Mouse (Mus musculus): ENCODE data around the gene App.

App gene

DNA sequence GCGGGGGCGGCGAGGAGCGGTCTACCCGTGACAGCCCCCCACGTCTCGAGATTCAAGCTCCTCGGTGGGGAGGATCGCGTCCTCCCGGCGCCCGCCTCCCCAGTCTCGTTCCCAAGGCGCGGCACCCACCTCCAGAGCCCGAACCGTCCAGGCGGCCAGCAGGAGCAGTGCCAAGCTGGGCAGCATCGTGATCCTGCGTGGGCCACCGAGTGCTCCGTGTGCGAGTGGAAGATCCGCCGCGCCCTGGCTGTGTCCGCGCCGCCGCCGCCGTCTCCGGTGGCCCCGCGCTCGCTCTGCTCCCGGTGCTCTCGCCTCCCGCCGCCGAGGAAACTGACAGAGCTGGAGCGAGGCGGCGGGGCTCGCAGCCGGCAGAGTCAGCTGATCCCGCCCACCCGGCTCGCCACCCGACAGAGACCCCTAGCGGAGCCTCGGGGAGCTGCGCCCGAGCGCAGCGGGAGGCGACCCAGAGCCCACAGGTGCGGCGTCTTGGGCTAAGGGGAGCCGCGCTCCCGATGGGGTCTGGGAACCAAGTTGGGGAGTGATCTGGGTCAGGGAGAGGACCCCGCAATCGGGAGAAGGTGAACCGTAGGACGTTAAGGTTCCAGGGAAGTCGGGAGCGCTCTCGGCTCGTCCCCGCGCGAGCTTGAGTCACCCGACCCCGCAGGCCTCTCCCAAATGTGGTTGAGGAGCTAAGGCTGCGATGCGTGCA, at the start of gene App:
TSS of gene App (minus strand) at position 394 of the 709 bp plus-strand sequence.
- DNase-seq, result peak; percentile 86

DNA sequence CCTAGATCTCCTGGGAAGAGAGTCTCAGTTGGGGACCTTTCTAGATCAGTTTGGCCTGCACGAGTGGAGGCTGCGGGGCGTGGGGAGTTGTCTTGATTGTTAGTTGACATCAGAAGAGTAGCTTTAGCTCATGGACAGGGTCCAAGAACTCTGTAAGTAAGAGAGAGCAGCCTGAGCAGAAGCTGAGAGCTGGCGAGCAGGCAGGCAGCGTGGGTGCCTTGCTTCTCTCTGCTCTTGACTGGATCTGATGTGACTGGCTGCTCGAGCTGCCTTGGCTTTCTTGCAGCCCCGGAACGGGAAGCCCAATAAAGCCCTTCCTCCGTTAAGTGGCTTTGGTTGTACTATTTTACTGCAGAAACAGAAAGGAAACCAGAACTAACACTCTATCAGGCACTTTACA, 42.3 kb upstream of the App start:
- peak; percentile 64 for DNase-seq

DNA sequence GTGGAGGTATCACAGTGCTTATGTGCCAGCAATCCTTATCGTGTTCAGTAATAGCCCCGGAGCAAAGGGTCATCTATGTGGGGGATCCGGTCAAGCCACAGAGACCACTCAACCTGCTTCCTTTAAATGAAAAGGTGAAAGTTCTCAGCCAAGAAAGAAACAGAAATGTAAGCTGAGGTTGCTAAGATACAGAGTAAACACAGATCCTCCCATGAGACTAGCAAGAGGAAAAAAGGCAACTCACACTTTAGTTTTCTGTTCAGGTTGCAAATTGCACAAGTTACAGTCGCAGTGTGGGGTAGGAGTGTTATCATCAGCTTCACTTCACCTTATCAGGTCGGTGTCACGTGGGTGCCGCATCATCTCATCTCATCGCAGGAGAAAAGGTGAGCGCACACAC, 41.6 kb upstream of the App start:
- DNase-seq, result no peak

DNA sequence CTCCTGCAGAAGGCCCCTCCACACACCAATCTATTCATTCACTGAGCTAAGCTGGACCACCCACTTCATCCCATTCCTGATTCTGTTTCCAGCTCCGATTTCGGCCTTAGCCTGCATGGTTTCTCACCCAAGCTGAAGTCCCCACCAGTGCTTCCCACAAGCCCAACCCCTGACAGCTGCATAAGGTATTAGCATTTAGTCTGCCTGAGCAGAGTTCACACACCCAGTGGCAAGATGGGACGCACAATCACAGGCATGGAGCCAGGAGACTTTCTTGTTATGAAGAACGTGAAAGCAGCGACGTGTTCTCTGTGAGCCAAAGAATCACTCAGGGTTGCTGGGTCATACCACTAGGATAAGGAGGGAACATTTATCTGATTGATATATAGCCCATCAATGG, 22.1 kb upstream of the App start:
- no peak for DNase-seq

DNA sequence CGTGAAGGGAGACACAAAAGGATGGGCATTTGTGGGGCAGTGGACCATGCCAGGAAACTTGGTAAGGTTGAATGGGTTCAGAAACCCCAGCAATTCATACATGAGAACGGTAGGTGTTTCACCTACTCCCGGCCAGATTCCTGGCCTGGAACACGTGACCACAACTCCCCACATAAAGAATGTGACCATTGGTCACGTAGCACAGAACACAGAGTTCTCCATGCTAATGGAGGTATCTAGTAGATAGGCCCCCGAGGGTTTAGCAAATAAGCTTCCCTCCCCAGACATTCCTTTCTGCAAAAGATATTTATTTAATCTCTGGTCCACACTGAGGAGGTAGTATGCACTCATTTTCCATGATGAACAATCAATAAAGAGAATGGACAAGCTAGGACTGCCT, 21.6 kb upstream of the App start:
- no peak for DNase-seq

DNA sequence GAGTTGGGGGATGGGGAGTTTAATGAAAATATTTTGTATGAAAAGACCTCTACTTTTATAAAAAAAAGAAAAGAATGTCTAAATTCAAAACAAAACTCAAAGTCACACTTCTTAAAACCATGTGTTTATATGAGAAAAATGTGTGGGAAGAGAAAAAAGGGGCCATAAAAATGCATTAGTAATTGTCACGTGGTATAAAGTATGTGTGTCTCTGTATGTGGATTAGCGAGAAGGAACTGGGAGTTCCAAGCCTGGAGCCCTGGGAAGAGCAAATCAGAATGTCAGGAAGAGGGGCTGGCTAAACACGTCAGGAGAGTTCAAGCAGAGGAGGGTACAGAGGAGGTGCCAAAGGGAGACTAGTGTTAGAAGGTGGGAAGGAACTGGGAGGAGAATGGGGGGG, 7.9 kb upstream of the App start:
- DNase-seq, result no peak

DNA sequence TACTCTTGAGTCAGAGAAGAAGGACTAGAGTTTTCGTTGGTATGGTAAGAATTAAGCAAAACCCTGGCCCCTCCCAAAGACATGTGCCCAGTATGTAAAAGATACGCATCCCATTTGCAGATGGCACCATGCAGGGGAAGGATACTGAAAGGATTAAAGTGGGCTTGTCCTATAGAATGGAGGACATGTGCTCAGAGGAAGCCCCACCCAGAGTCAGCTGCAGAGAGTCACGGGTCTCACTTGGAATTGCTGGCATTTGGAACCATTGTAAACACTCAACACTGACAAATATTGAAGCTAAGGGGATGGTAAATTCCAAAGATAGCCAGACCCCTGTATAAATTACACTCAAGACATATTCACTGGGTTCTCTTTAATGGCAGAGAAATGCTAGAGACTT, 7.1 kb upstream of the App start:
- DNase-seq, result no peak

DNA sequence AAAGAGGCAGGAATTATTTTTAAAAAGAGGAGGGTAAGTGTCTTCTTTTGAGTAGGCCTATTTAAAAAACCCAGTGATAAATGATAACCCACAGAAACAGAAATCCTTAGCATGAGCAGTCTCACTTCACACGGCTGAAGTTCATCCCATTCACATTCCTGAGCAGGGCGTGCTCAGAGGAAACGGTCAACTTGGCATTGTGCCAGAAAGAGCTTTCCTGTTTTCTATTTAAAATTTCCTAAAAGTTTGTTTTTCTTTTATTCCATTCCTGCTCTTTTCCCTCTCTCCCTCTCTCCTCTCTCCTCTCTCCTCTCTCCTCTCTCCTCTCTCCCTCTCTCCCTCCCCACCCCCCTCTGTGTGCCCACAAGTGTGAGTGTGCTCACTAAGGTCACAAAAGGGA, 3.1 kb upstream of the App start:
- DNase-seq, result no peak

DNA sequence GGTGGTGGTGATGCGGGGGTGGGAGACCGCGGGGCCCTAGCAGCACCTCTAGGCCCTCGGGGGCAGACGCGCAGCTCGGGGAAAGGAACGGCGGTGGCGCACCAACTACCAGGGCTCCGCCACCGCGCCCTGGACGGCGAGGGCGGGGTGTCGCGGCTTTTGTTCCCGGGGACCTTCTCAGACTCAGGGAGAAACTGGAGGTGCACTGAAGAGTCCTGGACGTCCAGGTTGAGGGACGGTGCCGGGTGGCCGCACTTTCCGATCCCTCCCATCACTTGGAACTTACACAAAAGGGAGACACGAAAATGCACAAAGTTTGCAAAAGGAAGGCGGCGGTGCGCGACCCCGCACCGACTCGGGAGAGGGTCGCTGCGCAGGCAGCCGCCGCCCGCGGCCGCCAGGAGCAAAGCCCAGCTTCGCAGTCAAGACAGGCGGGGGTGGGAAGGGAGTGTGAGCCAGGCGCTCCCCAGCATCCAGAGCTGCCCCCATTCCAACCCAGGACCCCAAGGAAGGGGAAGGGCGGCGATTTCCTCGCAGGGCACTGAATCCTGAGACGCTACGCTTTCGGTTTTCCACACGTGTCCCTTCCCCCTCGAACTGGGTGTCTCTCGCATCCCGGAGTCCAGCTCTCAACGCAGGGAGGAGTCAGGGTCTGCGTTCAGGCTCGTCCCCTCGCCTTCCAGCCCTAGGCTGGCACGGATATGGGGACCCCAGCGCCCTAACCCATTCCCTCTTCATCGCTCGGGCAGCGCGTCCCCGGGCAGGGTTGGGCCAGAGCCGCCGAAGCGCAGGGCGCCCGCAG, 794 bp downstream of the App start:
- DNase-seq, result peak; percentile 42

DNA sequence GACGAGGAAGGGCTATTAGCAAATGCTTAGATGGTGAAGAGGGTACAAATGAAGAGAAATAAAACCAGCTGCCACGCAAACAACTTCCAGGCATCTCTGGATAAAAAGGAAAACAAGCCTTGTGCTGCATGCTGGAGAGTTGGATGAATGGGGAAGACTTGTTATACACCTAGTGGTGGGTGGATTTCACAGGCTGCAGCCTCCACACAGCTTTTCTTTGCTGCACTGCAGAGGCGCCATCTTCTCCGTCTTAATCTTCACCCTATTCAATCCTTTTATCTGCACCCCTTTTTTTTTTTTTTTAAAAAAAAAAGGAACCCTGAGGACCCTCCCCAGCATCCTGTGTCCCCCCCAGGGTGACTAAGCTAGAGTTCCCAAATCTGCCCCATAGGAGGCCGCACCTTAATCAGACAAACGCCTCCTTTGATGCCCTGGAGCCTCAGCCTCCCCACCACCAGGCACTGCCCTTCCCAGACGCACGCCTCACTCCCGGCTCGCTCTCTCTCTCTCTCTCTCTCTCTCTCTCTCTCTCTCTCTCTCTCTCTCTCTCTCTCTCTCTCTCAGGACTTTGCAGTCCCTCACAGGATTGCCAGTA, 1.5 kb downstream of the App start:
- DNase-seq, result peak; percentile 63

DNA sequence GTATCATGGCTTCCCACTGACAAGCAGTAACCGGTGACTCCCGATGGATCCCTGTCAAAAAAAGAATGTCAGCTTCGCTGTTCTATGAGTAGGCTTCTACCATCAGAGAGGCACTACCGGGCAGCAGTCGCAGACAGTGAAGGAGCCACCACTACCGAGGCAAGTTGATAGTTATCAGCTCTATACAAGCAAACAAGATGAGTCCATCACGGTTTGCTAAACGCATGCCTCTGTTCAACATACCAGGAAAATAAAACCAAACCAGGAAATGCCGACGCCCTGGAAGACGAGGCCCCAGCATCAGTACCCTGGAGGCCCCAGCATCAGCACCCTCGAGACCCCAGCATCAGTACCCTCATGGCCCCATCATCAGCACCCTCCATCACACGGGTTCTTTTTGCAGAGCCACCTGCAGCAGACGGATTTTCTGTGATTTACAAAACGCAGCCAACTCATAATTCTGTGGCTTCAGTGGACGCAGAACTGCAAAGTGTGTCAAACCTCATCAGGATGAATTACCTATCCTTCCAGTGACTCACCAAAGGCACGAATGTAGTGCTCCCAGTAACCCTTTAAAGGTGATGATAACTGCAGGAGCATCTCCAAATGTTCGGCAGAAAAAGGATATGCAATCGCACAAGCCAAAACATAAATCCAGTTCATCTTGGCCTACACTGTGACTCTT, 2.6 kb downstream of the App start:
- DNase-seq, result no peak

DNA sequence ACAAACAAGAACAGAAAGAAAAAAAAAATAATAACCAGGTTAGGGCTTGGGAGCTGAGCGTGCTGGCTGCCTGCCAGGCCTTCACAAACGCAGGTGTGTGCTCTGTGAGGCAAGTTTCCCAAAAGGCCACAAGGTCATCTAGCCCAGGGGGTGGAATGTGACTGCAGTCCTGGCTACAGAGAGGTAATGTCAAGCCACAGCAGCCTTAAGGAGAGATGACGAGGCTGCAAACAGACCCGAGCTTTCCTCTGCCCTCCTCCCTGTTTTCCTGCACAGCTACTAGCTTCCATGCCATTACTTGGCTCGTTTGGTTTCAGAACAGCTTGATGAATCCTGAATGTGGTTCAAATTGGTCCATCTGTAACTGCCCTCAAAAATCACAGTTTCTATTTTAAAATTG, 4.7 kb downstream of the App start:
- peak; percentile 14 for DNase-seq

DNA sequence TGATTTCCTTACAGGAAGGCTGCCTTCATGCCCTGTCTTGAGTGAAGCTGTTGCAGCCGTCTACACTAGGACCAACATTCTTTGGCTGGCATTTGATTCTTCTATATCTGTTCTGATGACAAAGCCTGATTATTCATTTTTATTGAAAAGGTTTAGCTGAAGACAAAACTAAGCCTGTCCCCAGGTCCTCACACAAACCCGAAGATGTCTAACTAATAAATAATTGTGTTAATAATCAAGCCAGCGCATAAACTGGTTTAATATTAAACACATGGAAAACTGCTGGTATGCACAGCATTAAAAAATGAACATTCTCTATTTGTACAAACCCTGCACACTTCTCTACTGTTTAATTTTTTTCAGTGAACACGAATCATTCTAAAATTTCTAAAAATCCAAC, 7.4 kb downstream of the App start:
- DNase-seq, result no peak

DNA sequence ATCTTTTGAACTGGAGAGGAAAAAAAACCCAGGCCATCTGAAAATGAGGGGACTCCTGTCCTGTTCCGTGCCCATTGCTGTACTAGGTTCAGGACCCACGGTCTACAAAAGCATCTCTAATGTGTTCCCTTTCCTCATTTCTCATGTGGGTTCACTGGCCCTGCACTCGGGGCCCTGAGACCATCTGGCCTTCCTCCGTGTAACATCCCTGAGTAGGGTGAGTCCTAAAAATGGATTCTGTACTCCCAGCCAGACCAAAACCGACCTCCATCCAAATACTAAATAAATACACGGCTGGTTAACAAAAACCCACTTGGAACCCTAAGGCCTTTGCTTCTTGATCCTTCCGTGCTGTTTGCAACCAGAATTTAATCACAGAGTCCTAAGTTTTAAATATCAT, 7.9 kb downstream of the App start:
- DNase-seq, result no peak

DNA sequence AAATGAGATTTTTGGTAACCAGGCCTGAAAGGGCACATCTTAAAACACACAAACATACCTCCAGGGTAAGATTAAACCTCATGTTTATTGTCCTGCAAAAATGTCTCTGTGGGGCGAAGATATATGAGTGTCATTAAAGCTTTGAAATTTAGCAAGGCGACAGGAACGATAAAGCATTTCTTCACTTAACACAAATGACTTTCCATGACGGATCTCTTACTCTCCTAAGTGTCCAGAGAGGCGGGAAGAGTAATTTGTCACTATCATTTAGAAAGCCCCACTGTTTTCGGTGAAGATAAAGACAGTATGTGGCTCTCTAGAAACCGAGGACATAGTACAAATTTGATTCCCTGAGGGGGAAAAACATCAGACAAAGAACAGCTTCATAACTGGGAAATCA, 8.4 kb downstream of the App start:
- no peak for DNase-seq

DNA sequence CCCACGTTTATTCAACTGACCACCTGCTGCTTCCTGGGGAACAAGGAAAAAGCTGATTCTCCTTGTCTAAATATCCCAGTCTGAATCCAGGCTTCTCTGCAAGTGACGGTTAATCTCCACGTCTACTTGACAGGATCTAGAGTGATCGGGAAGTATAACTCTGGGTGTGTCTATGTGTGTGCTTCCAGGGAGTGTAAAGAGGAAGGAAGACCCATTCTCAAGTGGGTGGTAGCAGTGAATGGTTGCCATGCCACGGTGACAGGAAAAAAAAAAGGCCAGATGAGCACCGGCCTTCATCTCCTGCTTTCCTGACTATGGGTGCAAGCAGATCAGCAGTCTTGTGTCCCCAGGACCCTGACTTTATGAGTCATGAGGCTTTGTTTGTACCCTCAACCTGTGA, 10.8 kb downstream of the App start:
- DNase-seq, result no peak

DNA sequence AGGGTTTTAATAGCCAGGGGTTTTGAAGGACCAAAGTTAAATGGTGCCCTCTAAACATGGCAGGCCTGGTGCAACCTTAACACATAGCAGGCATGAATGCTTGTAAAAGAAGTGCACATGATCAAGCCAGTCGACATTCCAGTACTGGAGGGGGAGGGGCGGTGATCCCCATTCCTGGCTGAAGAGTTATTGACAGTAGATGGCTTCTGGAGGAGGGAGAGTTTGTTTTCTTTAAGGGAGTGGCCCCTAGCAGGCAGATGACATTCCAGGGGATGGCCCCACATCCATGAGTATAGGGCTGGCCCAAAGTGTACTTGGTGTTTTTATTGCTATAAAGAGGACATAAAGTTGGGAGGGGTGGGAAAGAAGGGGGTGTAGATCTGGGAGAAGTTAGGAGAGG, 13.4 kb downstream of the App start:
- DNase-seq, result no peak

DNA sequence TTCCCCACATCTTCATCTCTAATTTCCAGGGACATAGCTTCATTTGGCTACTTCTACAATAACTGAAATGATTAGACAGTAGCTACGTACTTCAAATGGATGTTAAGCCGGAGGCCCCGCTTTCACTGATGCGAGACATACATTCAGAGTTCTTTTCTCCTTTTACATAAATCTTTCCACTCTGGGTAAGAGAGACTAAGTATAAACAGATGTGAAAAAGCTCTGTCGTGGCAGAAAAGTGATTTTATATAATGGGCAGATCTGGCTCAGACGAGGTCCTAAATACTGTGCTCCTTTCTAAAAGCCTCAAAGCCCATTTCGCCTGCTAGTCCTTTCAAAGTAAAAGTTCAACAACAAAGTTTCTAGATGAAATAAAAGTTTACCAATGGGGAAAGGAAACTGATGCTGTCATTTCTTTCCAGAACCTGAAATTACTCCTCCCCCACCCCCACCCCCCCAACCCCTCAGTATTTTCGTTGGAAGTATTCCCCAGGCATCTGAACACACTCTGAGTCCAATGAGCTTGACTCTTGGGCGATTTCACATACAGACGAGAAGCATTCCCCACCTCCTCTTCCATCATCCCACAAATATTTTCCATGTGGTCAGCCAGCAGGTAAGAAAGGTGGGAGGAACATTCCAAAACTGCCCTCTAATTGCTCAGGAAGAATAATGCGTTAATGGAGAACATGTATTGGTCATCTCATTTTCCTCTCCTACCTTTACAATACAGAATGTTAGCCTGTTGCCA, 15.6 kb downstream of the App start:
- DNase-seq, result no peak

DNA sequence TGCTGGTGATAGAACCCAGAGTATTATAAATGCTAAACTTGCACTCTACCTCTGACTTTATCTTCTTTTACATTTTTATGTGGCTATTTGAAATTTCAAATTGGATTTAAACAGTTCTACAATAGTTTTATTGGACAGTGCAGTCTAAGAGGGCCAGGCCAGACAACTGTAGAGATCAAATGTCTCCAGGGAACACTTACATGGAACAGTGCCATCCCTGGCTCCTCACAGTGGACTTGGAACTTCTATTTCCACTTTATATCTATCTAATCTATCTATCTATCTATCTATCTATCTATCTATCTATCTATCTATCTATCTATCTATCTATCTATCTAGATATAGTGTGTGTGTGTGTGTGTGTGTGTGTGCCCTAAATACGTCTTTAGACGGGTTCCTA, 16.4 kb downstream of the App start:
- DNase-seq, result no peak

DNA sequence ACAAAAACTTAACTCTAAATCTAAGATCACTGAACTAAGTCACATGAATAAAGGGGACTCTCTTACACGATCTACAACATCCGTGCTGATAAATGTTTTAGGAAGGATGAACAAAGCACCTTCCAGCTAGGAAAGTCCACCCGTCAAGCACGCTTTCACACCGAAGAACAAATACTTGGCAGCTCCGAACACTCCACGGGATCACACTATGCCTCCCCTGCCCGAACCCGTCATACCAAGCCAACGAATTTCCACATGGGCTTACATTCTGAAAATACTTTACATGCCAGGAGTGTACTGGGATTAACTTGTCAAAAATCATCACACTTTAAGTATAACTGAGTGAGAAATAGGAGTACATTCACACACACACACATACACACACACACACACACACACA, 17.7 kb downstream of the App start:
- DNase-seq, result no peak

DNA sequence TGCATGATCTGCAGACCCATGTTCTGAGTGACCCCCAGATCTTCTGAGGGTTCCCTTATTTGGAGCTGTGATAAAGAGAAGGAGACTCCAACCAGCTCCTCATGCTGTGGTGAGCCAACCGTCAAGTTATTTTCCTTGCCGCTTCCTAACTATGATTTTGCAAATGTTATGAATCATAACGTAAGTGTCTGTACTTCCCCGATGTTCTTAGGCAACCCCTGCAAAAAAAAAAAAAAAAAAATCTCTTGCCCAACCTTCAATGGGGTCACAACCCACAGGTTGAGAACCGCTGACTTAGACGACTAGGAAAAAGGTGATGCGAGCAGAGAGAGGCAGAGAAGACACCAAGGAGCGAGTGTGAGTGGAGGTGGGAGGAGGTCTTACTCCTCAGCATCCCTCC, 21.1 kb downstream of the App start:
- DNase-seq, result no peak

DNA sequence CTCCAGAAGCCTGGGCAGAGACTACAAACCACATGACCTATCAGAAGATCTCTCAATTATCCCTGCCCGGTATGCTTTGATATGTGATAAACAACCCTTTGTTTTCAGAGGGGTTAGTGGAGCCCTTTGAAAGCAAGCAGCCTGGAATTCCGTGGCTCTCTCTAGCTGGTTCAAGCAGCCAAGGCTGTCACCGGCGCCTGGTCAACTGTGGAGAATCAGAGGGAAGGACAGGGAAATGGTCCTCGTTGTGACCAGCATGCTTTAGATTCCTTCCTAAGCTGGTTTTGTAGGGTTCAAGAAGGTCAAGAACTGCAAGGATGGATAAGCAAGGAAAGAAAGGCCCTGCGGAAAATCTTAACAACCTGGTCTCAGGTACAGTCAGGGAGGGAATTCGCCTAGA, 21.9 kb downstream of the App start:
- DNase-seq, result no peak

DNA sequence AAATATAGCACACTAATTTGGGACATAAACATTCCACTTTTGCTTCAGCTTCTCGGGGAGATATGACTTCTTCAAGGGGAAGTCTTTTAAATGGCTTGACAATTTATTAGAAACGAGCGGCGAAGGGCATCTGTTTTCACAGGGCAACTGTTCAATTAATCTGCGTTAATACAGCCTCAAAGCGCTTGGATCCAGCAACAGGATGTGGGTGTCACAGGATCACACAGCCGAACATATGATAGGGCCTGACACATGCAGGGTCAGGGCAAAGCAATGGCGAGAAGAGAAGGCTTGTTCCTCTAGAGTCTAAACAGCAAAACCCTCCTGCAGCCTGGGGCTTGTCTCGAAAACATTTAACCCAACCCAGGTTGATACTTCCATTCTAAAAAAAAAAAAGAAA, 22.7 kb downstream of the App start:
- no peak for DNase-seq

Data from layer of hippocampus, adult 9-11 months (tissue).